Mouse (Mus musculus) liver, adult 2 months (tissue): ENCODE results near the gene Cd8a.

Experiments used
- CTCF ChIP-seq: fragments of 200-500 bp; IDR thresholded peaks from 2 replicates; pipeline ENCODE4 v1.5.1; 2011; ENCODE audit warnings: low read depth, low read length, control low read depth
- POLR2A ChIP-seq: fragments of 200-500 bp; IDR thresholded peaks from 2 replicates; pipeline ENCODE4 v1.6.1; 2011; ENCODE audit warnings: low read length, control low read depth; ENCODE audit not compliant: insufficient read depth; ENCODE audit errors: extremely low read depth

GRCm38 (mm10) chr6:71324816-71325215 lies 48.4 kb upstream of the Cd8a start:
- no peak for TF ChIP-seq CTCF
- no peak for TF ChIP-seq POLR2A
